Mouse (Mus musculus) layer of hippocampus, adult 2 months (tissue): ENCODE results near the gene Zc3h7b. TPM values are rescaled to one million over a fixed set of nuclear protein-coding genes. Genes with fewer than 3 reads are reported as not detected.

Experiments
- DNase-seq, 2 experiments: peaks; one replicate each; pipeline ENCODE4 v3.0.0; 2022; ENCODE audit warnings: low spot score in 2 of 2
- H3K27ac ChIP-seq: fragments of 200-600 bp; 2 replicates; pipeline ENCODE4 v1.8.1; 2022
- H3K4me3 ChIP-seq: fragments of 200-600 bp; 2 replicates; pipeline ENCODE4 v1.8.1; 2022; ENCODE audit warnings: mild to moderate bottlenecking
- CTCF ChIP-seq: fragments of 200-600 bp; conservative IDR thresholded peaks from 2 replicates; pipeline ENCODE4 v1.8.1; 2022; ENCODE audit warnings: antibody characterized with exemption, mild to moderate bottlenecking, moderate library complexity
- total RNA-seq, 2 experiments: library from RNA; stranded (reverse); gene quantifications; 2 replicates each; pipeline ENCODE4 v1.2.3; 2021

Gene Zc3h7b
- total RNA-seq, 2 experiments from 2014 or later: 140 to 145 TPM

DNA sequence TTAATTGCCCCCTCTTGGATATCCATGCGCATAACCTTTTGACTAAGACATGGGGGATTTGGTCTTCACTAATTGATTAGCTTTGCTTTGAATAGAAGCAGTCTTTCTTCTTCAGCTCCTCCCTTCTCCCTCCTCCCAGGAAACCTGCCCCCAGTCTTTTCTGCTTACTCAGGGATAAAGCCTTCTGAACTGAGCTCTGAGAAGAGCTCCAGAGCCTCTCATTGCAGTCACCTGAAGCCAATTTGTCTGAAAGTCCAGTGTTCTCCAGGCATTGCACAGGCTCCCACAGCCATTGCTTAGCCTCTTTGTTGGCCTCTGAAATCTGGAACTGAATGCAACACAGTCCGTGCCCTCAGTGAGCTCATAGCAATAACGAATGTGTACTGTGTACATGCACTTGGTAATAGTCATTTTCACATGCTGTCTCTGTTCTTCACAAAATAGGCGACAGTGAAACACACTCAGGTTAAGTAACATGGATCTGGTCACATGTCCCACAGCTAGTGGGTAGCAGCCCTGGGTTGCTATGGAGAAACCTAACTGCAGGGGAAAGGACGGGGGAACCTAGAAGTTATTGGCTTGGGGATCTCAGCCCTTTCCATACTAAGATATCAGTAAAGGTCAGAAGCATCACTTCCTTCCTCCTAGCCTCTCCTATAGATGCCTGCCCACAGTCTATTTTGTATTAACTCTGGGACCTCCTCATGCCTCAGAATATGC, 69.3 kb downstream of the Zc3h7b start:
- TF ChIP-seq CTCF: no peak
- Histone ChIP-seq H3K4me3 (peak overlapping the region; percentile 5; the same call in 1 of the 2 replicates), H3K27ac (peak overlapping the region; percentile 97)
- no peak for DNase-seq

DNA sequence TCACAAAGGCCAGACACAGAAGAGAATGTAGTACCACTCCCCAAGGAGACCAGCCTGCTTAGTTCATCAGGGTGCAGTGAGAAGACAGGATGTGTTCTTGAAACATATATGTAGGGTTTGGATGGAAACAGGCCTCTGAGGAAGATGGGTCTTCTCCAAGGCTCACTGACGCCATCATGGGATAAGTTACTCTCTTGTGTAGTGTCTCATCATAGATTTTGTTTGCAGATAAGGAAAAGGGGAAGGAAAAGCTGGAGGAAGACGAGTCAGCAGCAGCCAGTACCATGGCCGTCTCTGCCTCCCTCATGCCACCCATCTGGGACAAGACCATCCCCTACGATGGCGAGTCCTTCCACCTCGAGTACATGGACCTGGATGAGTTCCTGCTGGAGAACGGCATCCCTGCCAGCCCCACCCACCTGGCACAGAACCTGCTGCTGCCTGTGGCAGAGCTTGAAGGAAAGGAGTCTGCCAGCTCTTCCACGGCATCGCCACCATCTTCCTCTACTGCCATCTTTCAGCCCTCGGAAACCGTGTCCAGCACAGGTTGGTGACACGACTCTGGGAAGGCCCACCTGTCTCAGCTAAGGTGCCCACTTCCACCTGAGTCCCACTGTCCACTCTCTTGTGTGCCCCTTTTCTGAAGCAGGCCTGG, 70.0 kb downstream of the Zc3h7b start:
- no peak for DNase-seq
- Histone ChIP-seq H3K27ac (peak overlapping the region; percentile 97), H3K4me3 (no peak overlapping the region; the same call in 1 of the 2 replicates)
- no peak for TF ChIP-seq CTCF

DNA sequence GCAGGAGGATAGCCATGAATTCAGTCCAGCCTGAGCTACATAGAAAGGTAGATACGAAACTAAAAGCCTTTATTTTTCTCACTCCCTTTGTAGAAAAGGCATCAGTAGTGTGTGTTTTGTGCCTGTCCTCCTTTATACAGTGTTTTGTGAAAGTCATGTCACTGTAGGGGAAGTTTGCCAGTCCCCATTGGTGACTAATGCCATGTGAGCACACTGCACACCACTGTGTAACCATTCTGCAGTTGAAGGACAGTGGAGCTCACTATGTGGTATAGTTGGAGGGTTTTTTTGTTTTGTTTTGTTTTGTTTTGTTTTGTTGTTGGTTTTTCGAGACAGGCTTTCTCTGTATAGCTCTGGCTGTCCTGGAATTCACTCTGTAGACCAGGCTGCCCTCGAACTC, 73.5 kb downstream of the Zc3h7b start:
- no peak for DNase-seq
- no peak overlapping the region for H3K27ac ChIP-seq
- TF ChIP-seq CTCF: no peak
- H3K4me3 ChIP-seq: no peak overlapping the region

DNA sequence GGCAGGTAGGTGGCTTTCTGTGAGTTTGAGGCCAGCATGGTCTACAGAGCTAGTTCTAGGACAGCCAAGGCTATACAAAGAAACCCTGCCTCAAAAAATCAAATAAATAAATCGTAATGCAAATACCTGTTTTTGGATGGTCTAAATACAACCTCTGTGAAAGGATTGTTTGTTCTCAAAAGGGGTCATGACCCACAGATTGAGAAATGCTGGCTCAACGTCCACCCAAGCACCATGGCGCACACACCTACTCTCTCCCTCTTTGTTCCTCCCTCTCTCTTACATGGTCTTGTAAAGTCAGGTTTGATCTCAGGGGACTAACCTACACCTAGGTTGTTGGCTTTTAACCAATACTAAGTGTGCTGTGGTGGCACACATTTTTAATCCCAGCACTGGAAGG, 77.8 kb downstream of the Zc3h7b start:
- no peak for TF ChIP-seq CTCF
- no peak overlapping the region for H3K4me3 ChIP-seq
- H3K27ac ChIP-seq: no peak overlapping the region
- DNase-seq: no peak

DNA sequence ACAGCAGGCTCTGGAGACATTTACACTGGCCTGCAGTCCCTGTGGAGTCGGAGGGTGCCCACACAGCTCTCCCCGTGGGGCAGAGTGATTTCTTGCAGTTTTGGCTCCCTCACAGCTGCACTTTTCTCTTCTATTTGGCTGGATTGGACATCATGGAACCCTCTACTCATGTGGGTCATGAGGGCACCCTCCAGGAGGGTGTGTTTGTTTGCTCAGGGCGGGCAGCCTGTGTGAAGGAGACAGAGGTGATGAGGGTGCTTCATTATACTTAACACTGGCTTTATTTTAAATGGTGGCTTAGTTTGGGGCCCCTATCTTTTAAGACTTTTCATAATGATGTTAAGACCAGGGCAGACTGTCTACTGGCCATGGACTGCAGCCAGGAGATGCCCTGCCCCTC, 80.0 kb downstream of the Zc3h7b start:
- no peak for TF ChIP-seq CTCF
- H3K27ac ChIP-seq: no peak overlapping the region
- DNase-seq: no peak
- no peak overlapping the region for H3K4me3 ChIP-seq

DNA sequence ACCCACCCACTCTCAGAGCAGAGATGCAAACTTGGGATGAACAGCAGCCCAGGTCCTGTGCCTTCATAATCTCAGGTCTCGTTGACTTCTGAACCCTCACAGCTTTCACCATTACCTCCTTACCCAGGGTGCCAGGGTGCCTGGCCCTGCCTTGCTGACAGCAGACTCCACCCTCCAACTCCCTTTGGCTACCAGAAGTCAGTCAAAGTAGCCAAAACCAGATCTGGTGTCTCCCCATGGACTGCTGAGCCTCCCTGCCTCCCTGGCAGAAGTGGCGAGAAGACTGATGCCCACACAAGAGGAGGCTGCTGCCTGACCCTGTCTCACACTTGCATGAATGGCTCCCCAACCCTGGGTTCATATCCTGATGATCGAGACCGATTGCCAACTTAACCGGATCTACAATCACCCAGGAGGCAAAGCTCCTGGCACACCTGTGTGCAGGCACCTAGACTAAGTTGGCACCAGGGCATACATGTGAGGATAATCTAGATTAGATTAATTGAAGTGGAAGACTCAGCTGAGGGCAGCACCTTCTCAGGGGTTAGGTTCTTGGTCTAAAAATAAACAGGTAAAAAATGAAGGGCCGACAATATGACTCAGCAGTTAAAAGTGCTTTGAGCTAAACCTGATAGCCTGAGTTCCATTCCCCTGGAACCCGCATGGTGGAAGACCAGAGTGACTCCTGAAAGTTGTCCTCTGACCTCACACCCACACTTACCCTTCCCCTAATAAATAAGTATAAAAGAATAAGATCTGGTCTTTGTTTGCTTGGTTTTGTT, 83.8 kb downstream of the Zc3h7b start:
- no peak for TF ChIP-seq CTCF
- Histone ChIP-seq H3K4me3 (no peak overlapping the region), H3K27ac (no peak overlapping the region)
- DNase-seq: no peak

DNA sequence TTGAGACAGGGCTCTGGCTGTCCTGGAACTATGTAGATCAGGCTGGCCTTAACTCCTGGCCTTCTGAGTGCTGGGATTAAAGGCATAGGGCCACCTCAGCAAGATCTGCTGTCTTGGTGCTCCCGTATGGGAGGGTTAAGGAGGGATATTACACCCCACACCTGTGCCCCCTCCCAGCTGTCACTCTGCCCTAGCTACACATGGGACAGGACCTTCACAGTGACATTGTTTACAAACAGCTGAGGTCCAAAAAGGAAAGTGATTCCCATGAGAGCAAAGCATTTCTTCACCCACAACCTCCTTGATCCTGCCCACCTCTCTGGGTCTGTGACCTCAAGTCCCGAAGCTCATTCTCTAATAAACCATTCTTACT, 84.3 kb downstream of the Zc3h7b start:
- no peak overlapping the region for H3K4me3 ChIP-seq
- no peak for DNase-seq
- TF ChIP-seq CTCF: no peak
- H3K27ac ChIP-seq: no peak overlapping the region

DNA sequence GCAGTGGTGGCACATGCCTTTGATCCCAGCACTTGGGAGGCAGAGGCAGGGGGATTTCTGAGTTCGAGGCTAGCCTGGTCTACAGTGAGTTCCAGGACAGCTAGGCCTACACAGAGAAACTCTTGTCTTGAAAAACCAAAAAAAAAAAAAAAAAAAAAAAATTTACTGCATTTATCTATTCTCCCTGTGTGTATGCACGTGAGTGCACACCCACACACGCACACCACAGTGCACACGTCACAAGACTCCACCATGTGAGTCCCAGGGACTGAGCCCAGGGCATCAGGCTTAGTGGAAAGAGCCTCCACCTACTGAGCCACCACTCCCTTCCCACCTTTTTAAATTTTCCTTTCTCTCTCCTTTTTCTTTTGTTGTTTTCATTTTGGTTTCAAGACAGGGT, 85.7 kb downstream of the Zc3h7b start:
- Histone ChIP-seq H3K27ac (peak overlapping the region; percentile 74), H3K4me3 (no peak overlapping the region)
- TF ChIP-seq CTCF: no peak
- DNase-seq: no peak

DNA sequence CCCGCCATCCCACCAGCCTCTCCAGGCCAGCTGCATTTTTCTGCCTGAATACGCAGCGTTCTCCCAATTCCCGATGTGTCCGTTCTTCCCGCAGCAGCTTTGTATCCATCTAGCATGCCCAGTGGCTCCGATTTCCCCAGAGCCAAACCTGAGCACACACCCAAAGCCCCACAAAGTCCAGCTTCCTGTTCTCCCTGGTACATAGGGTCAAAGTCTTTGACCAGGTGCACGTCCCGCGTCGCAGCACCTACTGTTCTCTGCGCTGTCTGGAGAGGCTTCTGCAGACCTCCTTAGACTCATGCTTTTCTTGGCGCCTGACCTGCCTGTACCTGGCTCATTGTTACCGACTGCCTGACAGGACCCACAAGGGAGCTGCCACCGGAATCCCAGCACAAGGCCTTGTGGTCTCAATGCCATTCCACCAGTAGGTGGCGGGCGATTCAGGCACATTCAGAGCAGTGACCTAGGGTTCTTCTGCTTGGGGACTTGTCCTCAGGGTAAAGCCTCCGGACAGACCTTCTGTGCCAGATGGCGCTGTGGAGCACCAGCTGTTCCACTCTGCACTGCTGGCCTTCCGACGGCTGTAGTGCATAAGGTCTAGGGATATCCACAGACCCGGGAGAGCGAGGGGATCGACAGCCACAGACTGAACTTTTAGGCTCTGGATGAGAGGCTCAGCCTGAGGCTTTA, 86.4 kb downstream of the Zc3h7b start:
- no peak overlapping the region for H3K4me3 ChIP-seq
- H3K27ac ChIP-seq: peak overlapping the region; percentile 74
- DNase-seq: peak; percentile 75 to 81
- TF ChIP-seq CTCF: peak; percentile 93

DNA sequence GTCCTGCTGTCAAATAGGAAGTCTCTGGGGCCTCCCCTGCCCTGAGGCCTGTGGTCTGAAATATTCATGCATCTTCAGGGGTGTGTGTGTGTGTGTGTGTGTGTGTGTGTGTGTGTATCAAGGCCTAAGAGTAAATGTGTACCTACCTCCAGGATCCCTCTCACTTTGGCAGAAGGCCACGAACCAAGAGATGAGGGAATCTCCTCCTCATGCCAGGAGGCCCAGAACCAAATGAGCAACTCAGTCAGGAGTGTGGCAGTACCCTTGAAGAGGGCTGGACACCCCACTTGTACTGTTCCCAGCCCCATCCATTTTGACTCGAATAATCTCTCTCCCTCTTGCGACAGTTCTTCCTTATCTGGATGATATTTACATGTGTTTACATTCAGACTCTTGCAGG, 87.4 kb downstream of the Zc3h7b start:
- peak overlapping the region; percentile 74; the same call in 1 of the 2 replicates for H3K27ac ChIP-seq
- DNase-seq: no peak
- TF ChIP-seq CTCF: no peak
- H3K4me3 ChIP-seq: no peak overlapping the region

DNA sequence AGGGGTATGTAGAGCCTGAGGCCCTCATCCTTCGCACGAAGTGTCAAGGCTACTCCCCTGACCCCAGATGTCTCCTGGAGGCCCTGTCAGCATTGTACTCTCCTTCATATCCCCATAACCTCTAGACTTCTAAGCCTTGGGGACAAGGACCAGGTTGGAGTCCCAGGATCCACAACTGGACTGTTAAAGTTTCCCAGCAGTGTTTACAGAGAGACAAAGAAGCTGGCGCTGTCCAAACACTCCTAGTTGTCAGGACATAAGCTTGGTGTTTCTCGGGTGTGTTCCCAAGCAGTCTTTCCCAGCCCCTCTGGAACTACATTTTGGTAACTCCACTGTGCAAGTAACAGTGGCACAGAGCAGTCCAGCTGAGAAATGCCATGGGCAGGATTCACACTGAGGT, 88.6 kb downstream of the Zc3h7b start:
- peak overlapping the region; percentile 53; the same call in 1 of the 2 replicates for H3K27ac ChIP-seq
- no peak for DNase-seq
- no peak for TF ChIP-seq CTCF
- no peak overlapping the region for H3K4me3 ChIP-seq

DNA sequence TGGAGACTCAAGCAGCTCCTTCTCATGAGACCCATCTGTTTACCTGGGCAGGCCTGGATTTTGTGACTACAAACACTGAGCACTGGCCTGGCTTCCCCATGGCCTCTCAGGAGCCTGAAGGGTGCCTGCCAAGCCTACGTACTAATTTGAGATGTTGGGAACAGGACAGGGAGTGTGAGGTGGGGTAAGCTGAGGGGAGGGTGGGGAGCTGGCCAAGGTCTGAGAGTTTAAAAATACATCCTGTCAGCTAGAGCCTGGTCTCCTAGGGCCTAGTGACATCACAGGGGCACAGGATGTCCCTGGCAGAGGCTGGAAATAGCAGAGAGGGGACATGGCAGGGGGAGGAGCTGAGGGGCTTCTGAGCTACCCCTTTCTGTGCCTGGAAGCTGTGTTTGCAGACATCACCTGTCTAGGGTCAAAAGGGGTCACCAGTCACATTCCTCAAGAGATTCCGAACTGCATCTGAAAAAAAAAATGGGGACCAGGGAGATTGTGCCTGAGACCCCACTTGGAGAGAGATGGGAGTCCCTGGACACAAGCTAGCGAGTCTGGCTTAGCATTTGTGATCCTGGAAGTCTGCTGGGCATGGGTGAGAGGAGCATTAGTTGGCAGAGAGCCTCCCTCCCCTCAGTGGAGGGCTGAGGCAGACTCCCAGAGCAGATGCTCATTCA, 89.4 kb downstream of the Zc3h7b start:
- no peak for DNase-seq
- TF ChIP-seq CTCF: no peak
- H3K27ac ChIP-seq: peak overlapping the region; percentile 53; the same call in 1 of the 2 replicates
- no peak overlapping the region for H3K4me3 ChIP-seq
